Mouse (Mus musculus): ENCODE results near the gene Limd2.

DNA sequence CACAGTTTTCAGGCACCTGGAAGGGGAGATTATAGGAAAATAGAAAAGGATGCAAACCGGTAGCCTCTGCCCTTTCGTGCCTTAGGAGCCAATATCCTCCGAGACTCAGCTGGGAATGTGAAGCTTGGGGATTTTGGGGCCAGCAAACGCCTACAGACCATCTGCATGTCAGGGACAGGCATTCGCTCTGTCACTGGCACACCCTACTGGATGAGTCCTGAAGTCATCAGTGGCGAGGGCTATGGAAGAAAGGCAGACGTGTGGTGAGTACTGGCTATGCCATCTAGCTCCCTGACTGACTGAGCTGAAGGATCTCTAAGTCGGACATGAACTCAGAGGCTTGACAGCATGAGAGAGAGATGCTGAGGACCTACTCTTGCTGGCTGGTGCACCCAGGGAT lies 8.5 kb downstream of the Limd2 start:
- TF ChIP-seq GATA1 (IDR thresholded peaks at IDR 0.05; ENCODE audit: low read length) (no peak), TAL1 (IDR thresholded peaks at IDR 0.05; ENCODE audit: low read length) (no peak)
